Mouse (Mus musculus): Measurements from ENCODE around the gene Rasal3. TPM values are rescaled to one million over a fixed set of nuclear protein-coding genes. Genes with fewer than 3 reads are reported as not detected.
A peak's percentile ranks its signal among the peaks of the same experiment; 100 is the strongest.

Rasal3 gene
- total and polyA plus RNA-seq, 3 experiments: 1.2 to 3.3 (median 1.6) TPM

DNA sequence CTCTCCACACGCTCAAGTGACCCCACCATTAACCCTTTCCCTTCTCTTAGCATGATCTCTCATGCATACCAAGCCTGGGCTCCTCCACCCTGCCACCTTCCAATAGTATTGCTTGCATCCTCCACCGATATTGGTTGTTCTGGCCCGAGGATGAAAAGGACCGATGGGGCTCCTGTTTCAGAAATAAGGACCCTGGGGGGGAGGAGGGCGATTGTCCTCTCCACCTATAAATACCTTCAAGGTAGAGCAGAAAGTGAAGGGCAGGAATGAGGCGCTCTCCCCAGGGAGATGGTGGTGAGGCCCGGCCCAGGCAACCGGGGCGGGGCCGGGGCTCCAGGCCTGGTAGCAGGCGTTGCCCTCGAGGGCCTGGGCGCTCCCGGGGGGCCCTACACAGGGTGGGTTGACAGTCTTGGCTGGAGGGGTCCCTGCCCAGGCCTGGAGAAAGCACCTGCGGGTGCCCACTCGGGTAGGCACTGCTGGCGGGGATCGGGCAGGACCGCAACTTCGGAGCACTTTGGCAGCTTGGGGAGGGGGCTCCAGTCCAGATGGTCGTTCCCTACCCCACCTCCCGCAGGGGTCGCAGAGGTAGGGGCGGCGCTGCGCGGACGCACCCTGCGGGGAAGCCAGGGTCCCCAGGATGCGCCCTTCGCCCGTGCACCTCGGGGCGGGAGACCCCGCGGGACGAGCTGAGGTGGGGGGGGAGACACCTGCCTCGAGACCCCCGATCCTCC is 14.8 kb downstream of the Rasal3 start:
- peak; percentile 59 for DNase-seq

DNA sequence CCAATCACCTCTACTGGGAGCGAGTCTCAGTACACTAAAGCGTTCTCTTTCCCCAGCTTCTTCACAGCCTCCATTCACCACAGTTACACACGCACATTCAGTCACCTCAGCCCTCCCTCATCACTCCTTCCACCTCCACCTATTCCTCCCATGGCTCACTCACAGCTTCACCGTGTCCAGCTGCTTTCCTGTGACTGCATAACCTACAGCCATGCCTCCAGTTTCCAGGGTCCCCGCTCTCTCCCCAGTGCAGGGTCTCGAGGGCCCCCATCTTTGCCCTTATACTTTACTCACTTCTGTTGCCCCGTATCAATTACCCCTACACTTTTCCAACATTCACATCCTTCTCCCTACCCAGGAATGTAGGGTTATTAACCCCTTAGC is 15.4 kb downstream of the Rasal3 start:
- no peak for DNase-seq

DNA sequence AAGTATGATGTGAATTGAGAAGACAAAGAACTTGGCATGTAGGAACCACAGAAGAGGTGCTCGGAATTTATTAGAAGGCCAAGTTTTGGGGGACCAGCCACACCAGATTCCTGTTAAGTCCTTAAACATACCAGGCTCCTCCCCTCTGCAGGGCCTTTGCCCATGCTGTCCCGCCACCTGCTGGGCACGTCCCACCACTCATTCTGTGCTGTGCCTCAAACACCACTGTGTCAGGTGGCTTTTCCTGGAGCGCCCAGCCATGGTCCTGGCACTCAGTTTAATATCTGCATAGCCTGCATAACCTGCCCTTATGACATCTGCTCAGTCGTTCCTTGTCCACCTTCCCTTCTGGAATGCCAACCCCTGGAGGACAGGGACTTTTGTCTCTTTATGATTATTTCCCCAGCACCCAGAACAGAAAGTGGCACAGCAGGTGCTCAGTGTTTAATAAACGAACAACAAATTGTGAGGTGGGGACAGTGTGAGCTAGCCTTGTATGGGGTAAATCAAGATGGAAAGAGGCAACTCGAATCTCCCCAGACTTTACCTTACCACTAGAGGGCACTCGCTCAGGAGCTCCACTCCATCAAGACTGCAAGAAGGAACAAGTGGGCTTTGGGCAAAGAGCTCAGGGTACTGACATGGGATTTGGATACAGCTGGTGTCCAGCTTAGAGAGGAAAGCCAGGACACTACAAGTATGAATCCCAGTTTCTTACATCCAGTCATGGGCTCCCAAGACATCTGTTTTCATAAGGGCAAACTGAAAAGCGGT is 16.5 kb downstream of the Rasal3 start:
- DNase-seq: peak; percentile 51

DNA sequence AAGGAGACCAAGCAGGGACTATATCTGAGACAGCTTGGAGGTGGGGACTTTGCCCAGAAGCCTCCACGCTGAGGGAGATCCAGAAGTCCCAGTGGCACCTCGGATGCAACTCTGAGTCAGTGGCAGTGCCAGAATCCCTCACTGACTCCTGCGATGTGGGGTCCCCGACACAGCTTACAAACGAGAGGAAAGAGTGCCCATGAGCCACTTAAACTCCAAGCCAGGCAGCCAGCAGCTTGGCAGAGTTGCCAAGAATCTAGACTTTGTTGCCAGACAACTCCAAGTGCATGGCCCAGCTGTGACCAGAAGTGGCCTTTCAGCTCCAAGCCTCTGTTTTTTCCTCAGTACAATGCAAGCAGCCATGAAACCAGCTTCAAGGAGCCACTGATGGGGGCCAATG is 19.7 kb downstream of the Rasal3 start:
- peak; percentile 27 for DNase-seq

DNA sequence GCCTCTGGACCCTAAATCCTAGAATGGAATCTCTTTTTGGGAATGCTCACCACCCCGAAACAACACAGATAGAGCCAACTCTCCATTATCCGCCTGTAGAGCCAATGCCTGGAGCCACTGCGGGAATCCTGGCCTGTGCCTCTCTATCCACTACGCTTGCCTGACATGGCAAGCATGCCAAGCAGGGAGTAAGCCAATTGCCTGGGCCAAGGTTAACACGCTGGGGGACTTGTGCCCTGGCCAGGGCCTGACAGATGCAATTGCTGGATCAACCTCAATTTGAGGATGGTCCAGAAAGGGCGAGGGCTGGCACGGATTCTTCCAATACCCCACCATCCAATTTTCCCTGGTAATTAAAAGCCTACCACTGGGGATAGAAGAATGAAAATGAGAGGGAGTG is 20.8 kb downstream of the Rasal3 start:
- peak; percentile 75 for DNase-seq

DNA sequence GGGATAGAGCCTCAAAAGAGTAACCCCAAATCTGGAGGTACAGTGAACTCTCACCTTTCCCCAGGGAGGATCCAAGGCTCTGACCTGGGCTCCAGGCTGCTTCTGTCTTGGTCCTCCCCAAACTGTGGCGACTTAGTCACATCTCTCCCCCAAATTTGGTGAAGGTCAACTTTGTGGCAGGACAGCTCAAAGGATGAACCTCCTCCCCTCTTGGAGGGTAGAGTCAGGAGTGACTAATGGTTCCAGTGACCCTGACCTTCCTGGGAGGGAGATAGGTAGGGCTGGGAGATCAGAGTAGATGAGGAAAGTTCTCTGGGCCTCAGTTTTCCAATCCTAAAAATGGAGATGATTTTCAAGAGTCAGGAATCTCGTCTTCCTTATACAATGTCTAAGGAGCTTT is 24.6 kb downstream of the Rasal3 start:
- peak; percentile 80 for DNase-seq

DNA sequence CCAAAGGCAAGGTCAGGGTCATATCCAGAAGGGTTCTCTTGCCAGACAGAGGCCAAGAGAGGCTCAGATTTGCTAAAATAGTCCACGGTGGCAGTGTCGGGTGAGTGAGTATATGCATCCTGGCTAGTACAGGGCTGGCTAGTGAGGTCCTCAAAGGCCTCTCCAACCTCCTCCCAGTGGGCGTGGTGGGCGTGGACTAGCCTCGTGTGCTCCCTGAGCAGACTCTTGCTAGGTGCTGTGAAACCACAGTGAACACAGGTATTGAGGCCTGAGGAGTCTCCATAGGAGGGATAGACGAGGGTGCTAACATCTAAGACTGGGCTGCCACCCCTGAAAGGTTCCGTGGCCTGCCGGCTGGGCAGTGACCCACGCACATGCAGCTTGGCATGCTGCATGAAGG is 26.2 kb downstream of the Rasal3 start:
- peak; percentile 47 for DNase-seq

DNA sequence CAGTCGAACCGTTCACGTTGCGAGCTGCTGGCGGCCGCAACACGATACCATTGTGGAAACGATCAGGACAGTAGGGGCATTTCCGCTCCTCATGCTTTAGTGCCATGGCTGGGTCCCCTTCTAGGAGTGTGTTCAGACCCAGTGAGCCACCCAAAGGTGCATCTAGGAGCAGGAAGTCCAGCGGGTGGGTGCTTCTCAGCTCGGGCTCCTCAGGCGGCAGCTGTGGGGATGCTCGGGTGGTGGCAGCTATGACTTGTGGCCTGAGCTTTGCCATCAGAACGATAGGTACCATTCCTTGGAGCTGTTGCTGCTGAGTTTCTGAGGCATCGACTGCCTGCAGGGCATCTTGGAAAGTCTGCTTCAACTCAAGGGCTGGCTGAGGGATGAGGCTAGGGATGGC is 26.9 kb downstream of the Rasal3 start:
- no peak for DNase-seq

DNA sequence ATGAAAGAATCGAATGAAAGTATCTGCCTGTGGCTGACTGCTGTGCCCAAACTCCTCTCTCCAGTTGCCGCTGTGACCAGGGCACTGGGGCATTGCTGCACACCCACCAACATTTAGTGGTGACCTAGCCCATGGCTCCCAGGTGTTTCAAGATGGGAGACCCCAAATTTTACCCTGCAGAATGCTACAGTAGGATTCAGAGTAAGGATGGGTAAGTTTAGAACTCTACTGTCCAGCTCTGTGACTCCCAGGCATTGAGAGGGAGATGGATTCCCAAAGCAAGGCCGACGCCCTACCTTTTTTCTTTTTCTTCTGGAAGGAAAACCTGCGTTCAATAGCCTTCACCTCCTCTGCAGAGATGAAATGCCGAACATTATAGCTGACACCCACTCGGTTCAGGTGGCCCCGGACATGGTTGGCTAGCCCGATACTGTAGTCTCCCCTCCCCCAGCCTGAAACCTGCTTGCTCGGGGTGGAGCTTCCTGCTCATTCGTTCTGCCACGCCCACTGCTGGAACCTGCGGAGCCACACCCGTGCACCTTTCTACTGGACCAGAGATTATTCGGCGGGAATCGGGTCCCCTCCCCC is 34.3 kb downstream of the Rasal3 start:
- DNase-seq: no peak

DNA sequence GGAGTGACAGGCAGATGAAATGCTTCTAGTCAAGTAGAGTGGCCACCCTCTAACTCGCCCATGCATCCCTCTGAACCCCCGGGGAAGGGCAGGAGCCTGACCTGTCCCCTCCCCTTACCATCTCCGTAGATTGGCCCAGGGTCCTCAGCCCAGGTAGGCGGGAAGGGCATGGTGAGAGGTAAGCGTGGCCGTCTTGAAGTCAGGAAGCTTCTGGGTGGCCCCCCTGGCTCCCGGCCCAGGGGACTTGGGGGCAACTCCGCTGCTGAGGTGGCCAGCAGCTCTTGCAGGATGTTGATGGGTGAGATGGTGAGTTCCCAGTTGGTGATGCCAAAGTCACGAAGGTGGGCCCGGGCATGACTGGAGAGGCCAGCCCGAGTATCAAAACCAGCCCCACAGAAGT is 35.7 kb downstream of the Rasal3 start:
- peak; percentile 6 for DNase-seq

DNA sequence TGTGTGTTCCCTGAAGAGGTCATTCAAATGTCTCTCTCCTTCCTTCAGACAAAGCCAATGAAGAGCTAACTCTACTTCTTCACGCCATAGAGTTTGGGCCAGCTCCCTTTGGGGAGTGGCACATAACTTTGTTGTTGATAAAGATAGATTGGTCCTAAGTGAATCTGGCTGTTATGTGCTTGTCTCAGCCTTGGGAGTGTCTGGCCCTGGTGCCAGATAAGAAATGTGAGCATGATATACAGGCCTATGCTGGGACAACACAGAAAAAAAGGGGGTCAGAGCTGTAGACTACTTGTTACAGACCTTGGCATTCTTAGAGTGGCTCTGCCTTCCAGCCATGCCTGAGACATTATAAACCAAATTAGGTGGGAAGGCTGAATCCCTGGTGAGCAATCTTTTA is 38.1 kb downstream of the Rasal3 start:
- peak; percentile 32 for DNase-seq

DNA sequence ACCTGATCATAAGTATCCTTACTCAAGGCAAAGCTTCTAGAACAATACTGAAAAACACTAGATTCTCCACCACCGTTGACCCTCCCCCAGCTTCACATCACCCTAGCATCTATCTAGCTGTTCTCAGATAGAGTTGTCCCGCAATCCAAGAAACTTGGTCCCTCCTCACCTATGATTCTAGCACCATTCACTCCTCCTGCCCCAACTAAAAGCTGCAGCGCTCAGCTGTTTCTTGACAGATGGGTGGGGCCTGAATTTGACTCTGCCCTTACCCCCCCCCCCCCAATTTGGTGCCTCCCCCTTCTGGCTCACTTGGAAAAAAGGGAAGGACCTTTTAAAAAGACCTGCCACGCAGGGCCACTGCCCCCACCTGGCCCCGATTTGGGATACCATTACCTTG is 38.5 kb downstream of the Rasal3 start:
- DNase-seq: peak; percentile 20

DNA sequence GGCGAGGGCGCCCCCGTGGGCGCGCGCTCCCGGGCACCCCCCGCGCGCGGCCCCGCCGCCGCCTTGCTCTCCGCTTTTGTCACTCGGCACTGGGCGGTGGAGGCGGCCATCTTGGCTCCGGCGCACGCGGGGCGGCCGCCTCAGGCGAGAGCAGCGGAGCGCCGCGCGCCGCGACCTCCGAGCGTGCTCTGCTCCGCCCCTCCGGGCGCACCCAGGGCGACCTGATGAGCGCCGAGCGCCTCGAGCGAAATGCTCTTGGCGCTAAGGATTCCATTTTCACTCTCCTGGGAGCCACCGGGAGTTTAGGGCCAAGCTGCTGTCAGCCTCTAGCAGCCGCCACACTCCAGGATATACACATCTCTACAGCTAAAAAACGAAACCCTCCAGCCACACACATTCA is 39.1 kb downstream of the Rasal3 start:
- peak; percentile 93 for DNase-seq

DNA sequence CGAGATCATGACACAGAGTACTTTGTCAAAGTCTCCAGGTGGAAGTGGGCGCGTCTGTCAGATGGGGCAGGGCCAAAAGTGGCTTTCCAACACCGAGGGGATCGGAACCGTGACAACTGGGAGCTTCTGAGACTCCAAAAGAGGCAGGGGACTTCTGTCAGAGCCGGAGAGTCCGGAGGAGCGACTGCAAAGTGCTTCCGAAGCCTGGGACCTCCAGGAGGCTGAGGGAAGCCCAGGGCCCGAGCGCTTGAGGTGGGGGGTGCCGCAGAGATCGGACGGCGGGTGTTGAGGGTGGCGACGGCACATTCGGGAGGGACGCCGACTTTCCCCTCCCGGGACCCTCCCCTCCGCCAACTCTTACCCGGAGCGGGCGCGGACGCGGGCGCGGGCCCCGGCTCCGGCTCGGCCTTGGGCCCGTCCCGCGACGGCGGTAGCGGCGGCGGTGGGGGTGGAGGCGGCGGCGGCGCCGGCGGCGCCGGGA is 39.5 kb downstream of the Rasal3 start:
- no peak for DNase-seq

DNA sequence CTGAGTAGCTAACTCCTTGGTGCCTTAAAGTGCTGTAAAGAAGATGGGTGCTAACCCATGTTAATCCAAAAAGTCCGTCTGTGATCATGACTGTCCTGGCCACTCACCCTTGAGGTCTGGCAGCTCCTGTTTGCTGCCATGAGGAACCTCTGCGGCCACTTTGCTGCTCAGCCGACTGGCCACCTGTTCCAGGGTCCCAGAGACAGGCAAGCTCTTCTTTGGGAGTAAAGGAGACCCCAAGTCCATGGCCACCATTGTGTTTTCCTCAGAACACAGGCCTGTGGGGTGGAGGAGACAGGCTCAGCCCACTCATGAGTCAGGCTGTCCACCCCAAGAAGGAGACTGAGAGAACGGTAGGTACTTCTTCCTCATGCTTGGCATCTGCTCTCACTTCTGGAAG is 40.7 kb downstream of the Rasal3 start:
- DNase-seq: no peak

DNA sequence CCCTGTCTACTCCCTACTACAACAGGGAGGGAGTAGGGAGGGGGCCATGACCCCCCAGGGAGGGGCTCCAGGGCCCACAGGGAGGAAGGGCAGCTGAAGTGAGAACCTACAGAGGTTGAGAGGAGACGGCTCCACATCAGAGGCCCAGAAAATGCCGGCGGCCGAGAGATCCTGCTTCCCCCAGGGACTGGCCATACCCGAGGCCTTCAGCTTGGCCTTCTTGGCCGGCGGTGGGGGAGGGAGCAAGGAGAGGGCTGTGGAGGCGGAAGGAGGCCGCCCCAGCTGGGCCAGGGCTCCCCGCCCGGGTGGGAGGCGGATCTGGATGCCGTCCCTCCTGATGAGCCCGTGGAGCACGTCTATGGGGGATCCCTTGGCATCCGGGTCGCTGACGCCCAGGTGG is 43.5 kb downstream of the Rasal3 start:
- peak; percentile 79 for DNase-seq

DNA sequence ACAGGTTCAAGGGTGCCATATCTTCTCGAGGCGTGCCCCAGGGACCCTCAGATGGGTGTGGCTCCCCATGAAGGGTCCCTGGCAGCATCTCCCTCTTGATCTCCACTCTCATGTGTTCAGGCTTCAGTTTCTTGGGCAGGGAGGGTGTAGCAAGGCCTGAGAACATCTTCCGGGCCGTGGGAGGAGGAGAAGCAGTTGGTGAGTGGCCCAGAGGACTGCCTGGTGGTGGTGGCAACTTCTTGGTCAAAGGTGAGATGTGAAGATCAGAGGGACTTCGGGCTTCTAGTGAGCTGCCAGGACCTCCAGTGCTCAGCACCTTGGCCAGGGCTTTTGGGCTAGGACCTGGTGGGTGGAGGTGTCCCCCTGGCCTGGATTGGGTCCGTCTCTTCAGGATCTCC is 44.4 kb downstream of the Rasal3 start:
- no peak for DNase-seq

DNA sequence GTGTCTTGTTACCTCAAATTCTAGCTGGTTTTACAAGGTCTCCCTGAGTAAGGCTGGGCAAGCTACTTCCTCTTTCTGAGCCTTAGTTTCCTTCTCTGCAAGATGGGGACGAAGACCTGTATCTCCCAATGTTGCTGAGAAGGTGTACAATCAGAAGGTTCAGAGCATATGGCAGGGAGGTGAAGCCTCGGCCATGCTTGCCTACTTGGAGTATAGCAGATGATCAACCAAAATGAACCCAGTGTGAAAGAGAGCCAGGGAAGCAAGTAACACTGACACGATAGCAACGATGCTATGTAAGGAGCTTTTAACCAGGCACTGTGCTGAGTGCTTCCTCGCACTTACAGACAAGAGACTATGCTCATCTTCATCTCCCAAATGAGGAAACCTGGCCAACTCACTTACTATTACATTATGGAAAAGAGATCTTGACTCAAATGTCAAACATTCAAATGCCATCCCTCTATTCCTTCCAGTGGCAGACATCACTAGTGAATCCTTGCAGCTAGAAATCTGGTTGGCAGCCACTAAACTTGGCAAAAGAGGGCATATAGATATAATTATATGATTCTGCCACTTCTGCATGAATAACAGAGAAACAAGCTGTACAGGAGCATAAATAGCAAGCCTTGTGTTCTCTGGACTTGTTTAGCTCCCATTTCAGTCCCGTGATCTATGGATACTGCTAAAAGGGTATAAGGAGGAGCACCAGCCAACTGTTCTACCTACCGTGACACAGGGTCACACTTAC is 45.0 kb downstream of the Rasal3 start:
- no peak for DNase-seq

DNA sequence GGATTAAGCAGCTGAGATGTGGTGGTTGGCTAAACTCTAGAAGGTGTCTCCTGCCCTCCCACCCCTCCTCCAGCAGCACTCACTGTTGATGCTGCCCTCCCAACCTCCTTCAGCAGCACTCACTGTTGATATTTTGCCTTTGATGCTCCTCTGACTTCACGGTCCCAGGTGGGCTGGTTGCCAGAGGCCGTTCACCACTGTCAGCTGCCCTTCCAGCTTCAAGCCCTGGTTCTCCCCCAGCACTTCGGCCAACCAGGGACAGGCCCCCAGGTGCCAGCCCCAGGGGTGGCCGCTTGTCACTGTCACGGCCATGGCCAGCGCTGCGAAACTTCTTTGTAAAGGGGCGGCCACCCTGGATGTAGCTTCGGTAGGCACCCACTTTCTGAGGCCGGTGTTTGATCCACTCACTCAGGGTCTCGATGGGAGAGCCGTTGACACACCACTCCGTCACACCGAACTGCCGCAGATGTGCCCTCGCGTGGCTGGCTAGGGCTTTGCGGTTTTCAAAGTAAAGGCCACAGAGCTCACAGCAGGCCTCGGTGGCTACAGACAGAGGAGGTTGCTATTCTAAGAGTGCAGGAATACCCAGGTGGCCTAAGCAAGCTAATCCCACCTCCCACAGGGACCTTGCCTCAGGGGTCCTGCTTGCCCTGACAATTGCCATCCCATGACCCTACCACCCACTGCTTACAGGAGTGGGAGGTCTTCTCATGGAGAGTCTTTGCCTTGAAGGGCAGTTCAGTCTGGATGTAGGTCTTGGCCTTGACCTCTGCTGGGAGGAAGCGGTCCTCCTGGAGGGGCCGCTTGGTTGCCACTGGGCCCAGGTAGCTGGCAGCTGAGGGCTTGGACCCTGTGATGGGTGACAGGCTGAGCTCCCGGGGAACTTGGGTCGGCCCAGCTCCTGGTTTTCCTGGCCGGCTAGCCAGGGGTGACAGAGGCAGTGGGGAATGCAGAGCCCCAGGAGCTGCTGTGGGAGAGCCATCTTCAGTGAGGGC is 46.3 kb downstream of the Rasal3 start:
- DNase-seq: peak; percentile 54

DNA sequence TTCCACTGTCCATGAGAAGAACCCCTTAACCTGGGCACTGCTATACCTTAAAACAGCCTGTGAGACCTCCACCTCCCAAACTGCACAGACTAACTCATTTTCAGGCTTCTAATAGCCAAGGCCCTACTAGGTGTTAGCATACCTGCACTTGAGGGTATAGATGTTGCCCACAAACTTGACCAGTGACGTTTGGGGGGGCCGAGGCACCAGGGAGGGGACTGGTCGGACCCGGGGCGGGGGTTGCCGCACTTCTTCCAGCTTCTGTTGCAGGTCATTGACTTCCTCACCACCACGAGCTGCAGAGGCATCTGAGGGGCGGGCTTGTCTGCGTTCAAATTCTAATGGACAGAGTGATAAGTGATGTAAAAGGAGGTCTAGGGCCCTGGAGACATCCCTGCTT is 47.1 kb downstream of the Rasal3 start:
- no peak for DNase-seq

DNA sequence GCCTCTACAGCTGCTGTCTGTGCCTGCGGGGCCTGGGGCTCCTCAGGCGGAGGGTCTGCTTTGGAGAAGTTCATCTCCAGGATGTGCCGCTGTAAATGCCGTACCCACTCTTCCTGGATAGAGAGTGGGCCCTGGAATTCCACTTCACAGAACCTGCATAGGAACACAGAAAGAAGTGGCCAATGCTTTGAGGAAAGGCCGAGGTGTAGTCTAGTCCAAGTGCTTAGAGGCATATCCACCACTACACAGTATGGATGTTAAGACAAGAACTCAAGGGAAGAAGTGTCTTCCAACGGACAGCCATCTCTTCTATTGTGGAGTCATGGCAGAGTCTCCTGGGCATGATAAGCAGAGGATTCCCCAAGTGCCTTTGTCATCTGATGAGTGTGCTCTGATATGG is 48.4 kb downstream of the Rasal3 start:
- DNase-seq: no peak
